15 mouse cellular contexts compared by ENCODE assay signal in genomic region chr9:113191163-113191562, GRCm38 (mm10).
"Had no signal": no experiment of that assay in that cellular context is flagged by ENCODE, and none has a peak within 500 bp of the region (broad histone marks: within the 10 kb centered on the region; RNA-seq: fewer than 3 reads in every experiment).

No protein-coding gene starts in this region.

- ATAC-seq: midbrain, embryonic 16.5 days had no signal

- DNase-seq: kidney, adult 2 months; kidney, postnatal 14 days; left cerebral cortex, postnatal 4 days; lung, adult 18-20 months; retina, postnatal 1 day; right cerebral cortex, postnatal 14 days; spleen, adult 18-20 months; thymus, adult 18-20 months; thymus, postnatal 14 days had no signal

- H3K9ac ChIP-seq: kidney, embryonic 15.5 days; limb, embryonic 13.5 days; liver, embryonic 14.5 days; midbrain, embryonic 12.5 days; neural tube, embryonic 13.5 days had no signal

- H3K9me3 ChIP-seq: kidney, embryonic 15.5 days; limb, embryonic 13.5 days; midbrain, embryonic 12.5 days; neural tube, embryonic 13.5 days had no signal

- H3K36me3 ChIP-seq: kidney, embryonic 15.5 days; limb, embryonic 13.5 days; midbrain, embryonic 12.5 days; neural tube, embryonic 13.5 days had no signal

- H3K4me3 ChIP-seq: kidney, embryonic 15.5 days; limb, embryonic 13.5 days; midbrain, embryonic 12.5 days; neural tube, embryonic 13.5 days had no signal

- H3K27ac ChIP-seq: kidney, embryonic 15.5 days; limb, embryonic 13.5 days; liver, embryonic 14.5 days; midbrain, embryonic 12.5 days; neural tube, embryonic 13.5 days had no signal

- H3K27me3 ChIP-seq: kidney, embryonic 15.5 days; limb, embryonic 13.5 days; midbrain, embryonic 12.5 days; neural tube, embryonic 13.5 days had no signal

- H3K4me2 ChIP-seq: kidney, embryonic 15.5 days; limb, embryonic 13.5 days; midbrain, embryonic 12.5 days; neural tube, embryonic 13.5 days had no signal

- H3K4me1 ChIP-seq: kidney, embryonic 15.5 days; limb, embryonic 13.5 days; midbrain, embryonic 12.5 days; neural tube, embryonic 13.5 days had no signal
